Mouse (Mus musculus): ENCODE measurements around the gene Gm10061. TPM values are rescaled to one million over a fixed set of nuclear protein-coding genes. Genes with fewer than 3 reads are reported as not detected.
"Not testable (repeated sequence)": the region's sequence is repeated elsewhere in the genome, so short reads cannot be mapped to it uniquely, and the experiment has no call there.

The Gm10061 gene
- total RNA-seq (2017): not detected in 3 replicates

GRCm38 (mm10) chr16:89150786-89151185 lies at the start of gene Gm10061:
Gene Gm10061 (plus strand): TSS chr16:89151086.
- no peak for ATAC-seq (replicated peaks; ENCODE audit: insufficient number of reproducible peaks, low FRiP score, low TSS enrichment, poor library complexity, severe bottlenecking)

- no peak for ATAC-seq (replicated peaks; ENCODE audit: insufficient number of reproducible peaks, low FRiP score, low TSS enrichment, poor library complexity, severe bottlenecking)
Measured at GRCm38 (mm10) chr16:89140551-89140950, 10.3 kb upstream of the Gm10061 start, which contains the start of gene Gm6358. Gene Gm6358 (plus strand): TSS chr16:89140851.

GRCm38 (mm10) chr16:89157652-89158051 lies 6.8 kb downstream of the Gm10061 start, which contains the start of gene Gm9789:
Gene Gm9789 (plus strand): TSS chr16:89157952.
- ATAC-seq (replicated peaks; ENCODE audit: insufficient number of reproducible peaks, low FRiP score, low TSS enrichment, poor library complexity, severe bottlenecking): no peak

- not testable (repeated sequence) for ATAC-seq (replicated peaks; ENCODE audit: insufficient number of reproducible peaks, low FRiP score, low TSS enrichment, poor library complexity, severe bottlenecking)
Measured at GRCm38 (mm10) chr16:89169190-89169589, 18.3 kb downstream of the Gm10061 start, which contains the start of gene Gm7735. Gene Gm7735 (plus strand): TSS chr16:89169490.

GRCm38 (mm10) chr16:89174435-89174834 lies 23.5 kb downstream of the Gm10061 start, which contains the start of gene 1110057P08Rik:
Gene 1110057P08Rik (plus strand): TSS chr16:89174735.
- ATAC-seq (replicated peaks; ENCODE audit: insufficient number of reproducible peaks, low FRiP score, low TSS enrichment, poor library complexity, severe bottlenecking): no peak

GRCm38 (mm10) chr16:89188621-89189020 lies 37.7 kb downstream of the Gm10061 start:
- ATAC-seq (replicated peaks; ENCODE audit: insufficient number of reproducible peaks, low FRiP score, low TSS enrichment, poor library complexity, severe bottlenecking): no peak

Other genes with a start within 250 kb of the Gm10061 start
- not detected in 3 replicates for gene Krtap19-9b, start 218.8 kb upstream of the Gm10061 start, total RNA-seq (2017)
- gene Krtap16-3, start 188.2 kb upstream of the Gm10061 start, total RNA-seq (2017): not detected in 3 replicates
- gene Krtap22-2, start 140.3 kb upstream of the Gm10061 start, total RNA-seq (2017): not detected in 3 replicates
- not detected in 3 replicates for gene Gm10229, start 135.8 kb upstream of the Gm10061 start, total RNA-seq (2017)
- not detected in 3 replicates for gene Krtap6-1, start 119.4 kb upstream of the Gm10061 start, total RNA-seq (2017)
- gene Gm10228, start 109.6 kb upstream of the Gm10061 start, total RNA-seq (2017): not detected in 3 replicates
- not detected in 3 replicates for gene Krtap6-5, start 103.2 kb upstream of the Gm10061 start, total RNA-seq (2017)
- not detected in 3 replicates for gene 1110025L11Rik, start 87.1 kb upstream of the Gm10061 start, total RNA-seq (2017)
- gene Krtap6-3, start 67.1 kb upstream of the Gm10061 start, total RNA-seq (2017): not detected in 3 replicates
- gene Gm6358, start 10.2 kb upstream of the Gm10061 start, total RNA-seq (2017): not detected in 3 replicates
- not detected in 3 replicates for gene Gm9789, start 6.9 kb downstream of the Gm10061 start, total RNA-seq (2017)
- not detected in 3 replicates for gene Gm7735, start 18.4 kb downstream of the Gm10061 start, total RNA-seq (2017)
- not detected in 3 replicates for gene 1110057P08Rik, start 23.6 kb downstream of the Gm10061 start, total RNA-seq (2017)
- not detected in 3 replicates for gene Krtap20-2, start 54.8 kb downstream of the Gm10061 start, total RNA-seq (2017)

All from monocyte, adult 5-6 weeks (primary cell).